Mouse (Mus musculus) left cerebral cortex, adult 8-10 months (tissue): Measurements from ENCODE around the gene Zik1. TPM values are rescaled to one million over a fixed set of nuclear protein-coding genes. Genes with fewer than 3 reads are reported as not detected.

Experiments used
- DNase-seq, 2 experiments: peaks; one replicate each; pipeline ENCODE4 v3.0.0; 2022; ENCODE audit warnings: low spot score in 2 of 2
- total RNA-seq, 4 experiments: library from RNA; stranded (reverse); gene quantifications; 2 replicates each; pipeline ENCODE4 v1.2.4; 2022

The Zik1 gene
- total RNA-seq: 10 to 100 TPM; 15.0 to 18.0 (median 16.5) TPM

DNA sequence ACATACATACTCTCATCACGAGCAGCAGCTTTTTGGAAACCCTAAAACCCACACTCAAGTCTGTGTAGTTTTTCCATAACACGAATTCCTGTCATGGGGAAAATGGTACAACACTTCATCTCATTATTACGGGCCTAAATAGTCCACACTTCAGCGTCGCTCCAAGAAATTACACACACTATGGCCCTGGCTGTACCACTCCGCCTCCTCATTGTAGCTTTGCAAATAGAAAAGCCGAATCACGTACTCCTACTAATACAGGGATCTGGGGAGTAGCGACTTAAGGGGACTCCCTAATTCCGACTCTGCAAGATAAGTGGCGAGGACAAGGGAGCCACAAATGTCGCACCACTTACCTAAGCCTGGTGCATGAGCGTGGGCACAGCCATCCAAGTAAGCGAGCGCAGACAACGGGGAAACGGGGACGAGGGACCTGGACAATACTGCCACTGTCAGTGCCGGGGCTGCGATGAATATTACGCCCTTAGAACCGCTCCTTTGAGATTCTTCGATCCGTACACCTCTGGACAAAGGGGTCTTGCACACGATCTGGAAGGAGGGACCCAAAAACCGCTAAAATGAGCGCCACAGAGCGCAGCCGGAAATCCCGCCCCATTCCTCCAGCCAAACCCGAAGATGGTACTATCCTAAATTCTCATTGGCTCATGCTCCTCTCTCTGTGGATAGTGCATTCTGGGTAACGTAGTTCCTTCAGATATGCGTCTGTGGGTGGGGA lies at the start of gene Zik1:
Zik1 (minus strand) TSS at position 609 of the 736 bp plus-strand sequence.
- DNase-seq: peak; percentile 68 to 73

DNA sequence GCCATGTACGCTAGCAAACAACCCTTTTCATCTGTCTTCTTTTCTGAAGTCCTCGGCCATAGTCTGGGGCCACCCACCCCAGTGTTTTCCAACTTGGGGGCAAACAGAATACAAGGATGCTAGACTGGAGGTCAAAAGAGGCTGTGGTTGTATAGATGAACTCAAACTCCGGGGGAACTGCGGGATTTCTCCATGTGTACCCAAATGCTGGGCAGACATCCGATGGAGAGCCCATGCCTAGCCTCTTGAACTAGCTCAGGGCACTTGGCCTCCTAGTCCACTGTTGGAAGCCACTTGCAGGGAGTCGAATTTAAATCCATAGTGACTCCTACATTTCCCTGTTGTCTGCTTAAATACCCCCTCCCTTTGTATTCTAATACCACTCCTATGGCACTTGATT lies 384 bp upstream of the Zik1 start:
- DNase-seq: no peak

DNA sequence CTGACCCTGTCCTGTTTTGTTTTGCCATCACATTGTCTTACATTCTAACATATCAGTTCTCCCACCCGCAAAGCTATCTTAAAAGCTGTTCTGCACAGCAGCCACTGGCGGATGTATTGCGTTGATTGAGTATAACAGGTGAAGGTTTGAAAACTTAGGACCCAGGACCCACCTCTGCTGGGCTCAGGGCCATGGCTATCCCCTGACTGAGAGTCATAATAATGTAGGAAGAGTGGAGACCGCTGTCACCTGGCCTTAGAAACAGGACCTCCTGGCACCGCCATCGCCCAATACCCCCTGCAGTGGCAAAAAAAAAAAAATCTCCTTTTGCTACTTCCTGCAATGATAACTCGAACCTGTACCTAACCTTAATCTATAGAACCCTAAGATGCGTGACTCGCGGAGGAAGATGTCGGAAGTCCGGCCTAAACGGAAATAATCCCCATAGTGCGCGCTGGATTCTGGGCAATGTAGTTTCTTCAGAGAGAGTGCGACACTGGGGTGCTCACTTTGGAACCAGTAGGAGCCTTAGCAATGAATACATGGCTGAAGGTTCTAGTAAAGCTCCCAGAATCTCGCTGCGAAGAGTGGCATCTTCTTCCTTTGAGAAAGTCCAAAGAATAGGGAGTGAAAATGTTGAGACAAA lies 14.5 kb downstream of the Zik1 start:
- peak in 1 of 2 experiments; percentile 33 for DNase-seq

DNA sequence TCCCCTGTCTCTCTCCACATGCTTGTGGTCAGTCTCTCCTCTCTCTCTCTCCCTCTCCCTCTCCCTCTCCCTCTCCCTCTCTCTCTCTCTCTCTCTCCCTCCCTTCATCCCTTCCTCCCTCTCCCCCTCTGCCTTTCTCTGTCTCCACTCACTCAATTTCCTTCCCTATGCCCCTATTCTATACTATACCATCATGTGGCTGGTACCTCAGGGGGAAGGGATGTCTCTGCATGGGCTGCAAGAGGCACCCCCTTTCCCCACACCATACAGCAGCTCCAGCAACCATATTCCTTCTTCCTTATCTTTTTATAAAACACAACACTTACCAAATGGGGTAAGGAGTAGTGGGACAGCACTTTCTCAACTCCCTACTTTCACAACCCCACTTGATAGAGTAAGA lies 15.4 kb downstream of the Zik1 start:
- no peak for DNase-seq

DNA sequence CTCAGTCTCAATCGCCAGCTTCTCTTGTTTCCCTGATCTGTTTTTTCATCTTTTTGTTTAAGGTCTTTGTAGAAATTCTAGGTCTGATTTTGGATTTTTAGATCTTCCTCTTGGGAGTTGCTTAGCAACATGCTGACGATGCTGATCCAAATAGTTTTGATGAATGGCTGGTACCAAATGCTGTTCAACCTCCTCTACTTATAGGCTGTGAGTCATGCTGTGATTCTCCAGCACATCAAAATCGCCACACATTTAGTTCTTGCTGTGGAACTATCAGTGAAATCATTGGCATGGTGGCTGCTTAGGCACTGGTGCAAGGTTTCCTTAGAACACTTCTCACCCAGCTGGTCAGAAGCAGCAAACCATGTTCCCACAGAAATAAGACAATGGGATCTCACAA lies 37.0 kb downstream of the Zik1 start:
- peak in 1 of 2 experiments; percentile 47 for DNase-seq

DNA sequence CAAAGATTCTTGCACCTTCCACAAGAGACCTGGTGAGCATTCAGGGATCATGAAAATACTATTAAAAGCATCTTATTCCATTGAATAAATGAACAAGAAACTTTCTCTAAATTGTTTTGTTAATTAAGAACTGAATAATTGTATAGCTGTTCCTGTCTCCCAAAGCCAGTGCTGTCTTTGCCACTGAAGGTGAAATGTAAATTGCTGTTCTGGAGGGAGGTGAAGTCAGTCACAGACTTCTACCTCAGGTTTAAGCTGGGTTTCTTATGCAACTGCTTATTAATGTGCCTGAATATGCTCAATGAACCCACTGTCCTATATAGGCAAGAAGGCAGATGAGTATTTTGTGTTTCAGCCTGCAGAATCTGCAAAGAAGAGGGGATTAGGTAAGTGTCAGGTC lies 52.2 kb downstream of the Zik1 start, which contains the start of gene Vmn1r67:
Vmn1r67 (plus strand) TSS at position 301 of the 400 bp plus-strand sequence.
- no peak for DNase-seq

Other genes starting within 250 kb of the Zik1 start
- gene Vmn1r66, start 217.4 kb downstream of the Zik1 start, total RNA-seq: not detected
- gene Vmn1r67, start 52.1 kb downstream of the Zik1 start, total RNA-seq: not detected
- not detected for gene Vmn1r68, start 63.1 kb upstream of the Zik1 start, total RNA-seq
- gene Vmn1r69, start 118.3 kb upstream of the Zik1 start, total RNA-seq: not detected
- gene Vmn1r70, start 136.1 kb upstream of the Zik1 start, total RNA-seq: not detected
- gene Nlrp4b, start 192.4 kb upstream of the Zik1 start, total RNA-seq: not detected